Mouse (Mus musculus) G1E (cell line): Measurements from ENCODE around the gene Fam83f.

Experiments used
- CTCF ChIP-seq: IDR thresholded peaks from 2 replicates; pipeline ENCODE4 v1.5.1; 2012; ENCODE audit warnings: low read depth, low read length, inconsistent platforms, mixed read lengths
- GATA1 ChIP-seq: IDR thresholded peaks from 2 replicates; pipeline ENCODE4 v1.6.1; 2012; ENCODE audit warnings: borderline replicate concordance, low read length, inconsistent platforms, mixed read lengths
- GATA2 ChIP-seq: IDR thresholded peaks from 2 replicates; pipeline ENCODE4 v1.6.1; 2012; ENCODE audit warnings: low read depth, low read length, inconsistent platforms, borderline replicate concordance
- POLR2AphosphoS5 ChIP-seq: IDR thresholded peaks from 2 replicates; pipeline ENCODE4 v1.6.1; 2012; ENCODE audit warnings: low read depth, low read length, inconsistent platforms; ENCODE audit not compliant: insufficient replicate concordance
- TAL1 ChIP-seq: conservative IDR thresholded peaks from 2 replicates; pipeline ENCODE4 v1.6.1; 2012; ENCODE audit warnings: low read depth, low read length, inconsistent platforms, mixed read lengths

- no peak for TF ChIP-seq CTCF
- no peak for TF ChIP-seq TAL1
- TF ChIP-seq GATA2: no peak
- TF ChIP-seq GATA1: no peak
- no peak for TF ChIP-seq POLR2AphosphoS5
These were observed 21.2 kb upstream of the Fam83f start for GRCm38 (mm10) chr15:80650412-80650811.
